Mouse (Mus musculus) layer of hippocampus, adult 9-10 months (tissue): ENCODE results near the gene Gm14124.
"Not testable (repeated sequence)": the region's sequence is repeated elsewhere in the genome, so short reads cannot be mapped to it uniquely, and the experiment has no call there.

Experiments
- DNase-seq: peaks from one replicate; pipeline ENCODE4 v3.0.0; 2022; ENCODE audit warnings: low spot score

Gm14124 gene

GRCm38 (mm10) chr2:150257291-150257690, at the start of gene Gm14124:
Gm14124 (plus strand) TSS chr2:150257517.
- not testable (repeated sequence) for DNase-seq

- peak; percentile 79 for DNase-seq
These were observed 39.5 kb upstream of the Gm14124 start, which contains the start of gene Zfp937 for GRCm38 (mm10) chr2:150217600-150218362. Zfp937 (plus strand) TSS chr2:150218073.

GRCm38 (mm10) chr2:150218363-150218725, 39.0 kb upstream of the Gm14124 start:
- not testable (repeated sequence) for DNase-seq

GRCm38 (mm10) chr2:150223263-150223662, 34.1 kb upstream of the Gm14124 start:
- DNase-seq, result not testable (repeated sequence)

GRCm38 (mm10) chr2:150243211-150243610, 14.1 kb upstream of the Gm14124 start:
- no peak for DNase-seq

- not testable (repeated sequence) for DNase-seq
These were observed 1.8 kb upstream of the Gm14124 start, which contains the start of gene Gm21994 for GRCm38 (mm10) chr2:150255491-150255890. Gm21994 (minus strand) TSS chr2:150255591.

- DNase-seq, result not testable (repeated sequence)
These were observed 456 bp upstream of the Gm14124 start for GRCm38 (mm10) chr2:150256861-150257260.

GRCm38 (mm10) chr2:150293669-150294068, 36.4 kb downstream of the Gm14124 start:
- no peak for DNase-seq

- no peak for DNase-seq
These were observed 41.8 kb downstream of the Gm14124 start for GRCm38 (mm10) chr2:150299096-150299495.

- DNase-seq, result no peak
These were observed 50.0 kb downstream of the Gm14124 start for GRCm38 (mm10) chr2:150307183-150307773.

GRCm38 (mm10) chr2:150310952-150311884, 53.9 kb downstream of the Gm14124 start:
- peak; percentile 81 for DNase-seq

GRCm38 (mm10) chr2:150316140-150316539, 58.8 kb downstream of the Gm14124 start:
- DNase-seq, result no peak

- no peak for DNase-seq
These were observed 61.7 kb downstream of the Gm14124 start for GRCm38 (mm10) chr2:150318973-150319372.
